Mouse (Mus musculus) colon, adult 2 months (tissue): ENCODE results near the gene Zfp663. TPM values are rescaled to one million over a fixed set of nuclear protein-coding genes. Genes with fewer than 3 reads are reported as not detected.

Source experiments
- polyA plus RNA-seq: library from polyadenylated mRNA; depleted of rRNA; stranded (reverse); fragments of >200 nt; gene quantifications from 2 replicates; pipeline ENCODE4 v1.2.3, GENCODE M21; 2012; rRNA removed

Zfp663 gene
- polyA plus RNA-seq: not detected in 2 replicates

DNA sequence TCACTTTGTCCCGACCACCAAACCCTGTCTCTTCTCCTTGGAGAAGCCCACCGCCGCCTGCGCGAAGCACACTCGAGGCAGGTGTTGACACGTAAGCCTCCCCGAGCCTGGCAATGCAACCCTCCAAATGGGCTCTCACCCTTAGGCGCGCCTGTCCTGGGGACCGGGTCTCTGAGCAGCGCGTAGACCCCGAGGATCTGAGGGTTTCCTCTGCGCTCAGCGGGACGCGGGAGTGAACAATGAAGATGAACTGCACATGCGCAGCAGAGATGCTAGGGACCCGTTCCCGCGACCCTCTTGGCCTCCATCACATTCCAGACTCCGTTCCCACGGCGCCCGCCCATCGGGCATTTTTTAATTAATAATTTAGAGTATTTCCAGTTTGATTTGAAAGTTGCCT, at the start of gene Zfp663:
Gene Zfp663 (minus strand): TSS at position 234 of the 400 bp plus-strand sequence.

DNA sequence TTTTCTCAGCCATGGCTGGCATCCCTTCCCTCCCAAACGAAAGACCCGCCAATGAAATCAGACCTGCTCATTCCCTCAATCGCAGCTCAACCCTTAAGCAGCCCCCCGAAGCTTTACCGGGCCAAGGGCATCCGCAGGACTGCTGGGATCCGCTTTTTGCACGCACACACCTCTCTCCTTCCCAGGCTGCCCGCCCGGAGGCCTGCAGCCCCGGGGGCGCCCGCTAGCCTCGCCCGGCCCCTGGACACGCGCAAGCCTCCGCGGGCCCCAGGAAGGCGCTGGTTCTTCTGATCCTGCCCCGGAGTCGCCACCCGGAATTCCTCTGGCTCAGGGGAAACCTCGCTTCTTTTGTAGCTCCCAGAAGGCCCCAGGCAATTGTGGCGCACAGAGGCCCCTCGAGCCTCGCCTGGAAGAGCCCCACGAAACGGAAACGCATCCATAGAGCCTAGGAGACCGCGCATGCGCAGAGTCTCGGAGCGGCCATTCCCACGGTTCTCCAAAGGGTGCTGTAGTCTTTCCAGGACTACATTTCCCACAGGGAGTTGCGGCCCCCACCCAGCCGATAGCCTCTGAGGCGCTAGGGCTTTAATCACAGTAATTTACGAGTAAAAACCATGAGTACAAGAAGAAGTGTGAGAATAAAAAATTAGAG, 19.4 kb upstream of the Zfp663 start, which contains the start of gene Zfp334:
Gene Zfp334 (minus strand): TSS at position 416 of the 652 bp plus-strand sequence.

DNA sequence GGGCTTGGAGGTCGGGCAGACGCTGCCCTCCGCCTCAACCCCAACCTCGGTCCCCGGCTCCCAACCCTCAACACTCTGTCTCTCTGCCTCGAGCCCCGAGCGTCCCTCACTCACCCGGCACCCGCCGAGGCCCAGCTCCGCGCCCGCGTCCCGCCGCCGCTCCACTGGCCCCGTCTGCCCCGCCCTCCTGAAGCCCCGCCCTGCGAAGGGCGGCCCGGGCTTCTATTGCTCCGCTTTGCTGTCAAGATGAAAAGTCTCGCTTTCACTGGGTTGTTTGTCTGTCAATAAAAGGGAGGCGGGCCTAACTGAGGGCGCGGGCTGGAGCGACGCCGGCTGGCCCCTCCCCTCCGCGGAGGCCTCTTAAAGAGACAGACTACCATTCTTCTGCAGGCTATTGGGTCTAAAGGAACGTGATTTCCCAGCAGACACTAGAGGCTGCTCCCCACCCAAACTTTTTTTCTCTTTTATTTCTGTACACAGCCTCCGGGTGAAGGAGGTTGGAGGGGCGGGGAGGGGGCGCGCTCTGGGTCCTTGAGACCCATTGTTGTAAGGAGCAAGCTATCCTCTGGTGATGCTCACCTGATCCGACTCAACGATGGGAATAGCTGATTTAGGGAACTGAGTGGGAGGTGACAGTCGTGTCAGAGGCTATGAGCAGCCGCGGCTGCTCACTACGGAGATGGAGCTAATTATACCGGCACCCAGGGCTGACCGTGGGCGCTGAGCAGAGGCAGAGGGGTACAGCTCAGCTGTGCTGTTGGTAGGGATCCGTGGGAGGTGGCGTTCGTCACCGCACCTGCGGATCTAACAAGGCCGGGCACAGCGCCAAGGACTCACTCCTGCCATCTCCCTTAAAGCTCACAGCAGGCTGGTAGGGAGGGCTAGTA, 42.0 kb downstream of the Zfp663 start, which contains the start of gene Elmo2:
Gene Elmo2 (minus strand): TSS at position 176 of the 887 bp plus-strand sequence.

Other genes starting within 250 kb of the Zfp663 start
- 0.28 and 0.29 TPM in 2 replicates for gene Cdh22, start 133.9 kb downstream of the Zfp663 start, polyA plus RNA-seq
- gene Slc35c2, start 80.9 kb downstream of the Zfp663 start, polyA plus RNA-seq: 47.3 and 58.3 TPM in 2 replicates
- gene Elmo2, start 42.2 kb downstream of the Zfp663 start, polyA plus RNA-seq: 30.5 and 44.5 TPM in 2 replicates
- 0.96 and 1.2 TPM in 2 replicates for gene Zfp334, start 19.5 kb upstream of the Zfp663 start, polyA plus RNA-seq
- gene Ocstamp, start 31.7 kb upstream of the Zfp663 start, polyA plus RNA-seq: 0.55 and 0.68 TPM in 2 replicates
- 0.68 and 1.0 TPM in 2 replicates for gene Slc13a3, start 104.5 kb upstream of the Zfp663 start, polyA plus RNA-seq
- gene Trp53rka, start 124.6 kb upstream of the Zfp663 start, polyA plus RNA-seq: 19.5 and 24.3 TPM in 2 replicates
- gene Slc2a10, start 135.1 kb upstream of the Zfp663 start, polyA plus RNA-seq: 19.7 and 20.4 TPM in 2 replicates
- gene Eya2, start 226.3 kb upstream of the Zfp663 start, polyA plus RNA-seq: 2.5 and 3.7 TPM in 2 replicates